Mouse (Mus musculus) liver, adult 2 months (tissue): ENCODE data around the gene Gng5.

Source experiments
- CTCF ChIP-seq: fragments of 200-500 bp; IDR thresholded peaks from 2 replicates; pipeline ENCODE4 v1.5.1; 2011; ENCODE audit warnings: low read depth, low read length, control low read depth
- POLR2A ChIP-seq: fragments of 200-500 bp; IDR thresholded peaks from 2 replicates; pipeline ENCODE4 v1.6.1; 2011; ENCODE audit warnings: low read length, control low read depth; ENCODE audit not compliant: insufficient read depth; ENCODE audit errors: extremely low read depth

DNA sequence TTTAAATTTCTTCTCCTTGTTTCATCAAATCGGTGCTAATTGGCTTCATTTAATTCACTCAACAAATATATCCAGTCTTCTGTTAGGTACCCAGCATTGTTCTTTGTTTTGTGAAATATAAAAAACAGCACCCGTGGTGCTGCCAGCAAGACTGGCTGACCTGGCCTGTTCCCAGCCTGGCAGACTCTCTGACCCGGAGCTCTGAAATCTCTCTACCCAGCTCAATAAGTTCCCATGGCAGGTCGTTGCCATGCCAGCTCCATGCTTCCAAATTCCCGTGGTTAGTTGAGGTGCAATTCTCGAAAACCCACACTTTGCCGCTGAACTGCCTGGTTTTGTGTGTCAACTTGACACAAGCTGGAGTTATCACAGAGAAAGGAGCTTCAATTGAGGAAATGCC lies 55.2 kb downstream of the Gng5 start:
- no peak for TF ChIP-seq CTCF
- TF ChIP-seq POLR2A: no peak
